ENCODE assay signal across 16 mouse cellular contexts in genomic region chr8:120422236-120422635, GRCm38 (mm10).
DNase-seq lines count a peak whose midpoint lies in the region; ATAC-seq lines count a peak whose summit lies in the region.
"Had no signal": no experiment of that assay in that cellular context is flagged by ENCODE, and none has a peak within 500 bp of the region (broad histone marks: within the 10 kb centered on the region; RNA-seq: fewer than 3 reads in every experiment).

No protein-coding gene starts in this region.

- peaks cover 57% of the 10 kb centered on the region for H3K27me3 ChIP-seq in hindbrain, embryonic 10.5 days (ENCODE audit: insufficient read depth, poor library complexity, severe bottlenecking)
- no peaks in the 10 kb centered on the region for H3K27me3 ChIP-seq in hindbrain, embryonic 14.5 days (ENCODE audit: control insufficient read depth, insufficient read depth, low read length)
- H3K27me3 ChIP-seq in neural tube, embryonic 11.5 days (ENCODE audit: control insufficient read depth, insufficient read depth, low read length), result no peaks in the 10 kb centered on the region
- H3K27me3 ChIP-seq in neural tube, embryonic 15.5 days (replicated peaks), result no peaks in the 10 kb centered on the region
- H3K27me3 ChIP-seq: intestine, embryonic 15.5 days; lung, embryonic 15.5 days had no signal

- 83% methylated on average over 8 of the region's 8 CpGs for WGBS in hindbrain, embryonic 10.5 days
- WGBS in hindbrain, embryonic 14.5 days, result 69% methylated on average over 8 of the region's 8 CpGs
- WGBS in neural tube, embryonic 11.5 days, result 65% methylated on average over 8 of the region's 8 CpGs
- 76% methylated on average over 8 of the region's 8 CpGs for WGBS in neural tube, embryonic 15.5 days

- no peak overlapping the region for H3K9ac ChIP-seq in hindbrain, embryonic 14.5 days
- H3K9ac ChIP-seq in neural tube, embryonic 11.5 days (ENCODE audit: low read length), result no peak overlapping the region
- H3K9ac ChIP-seq in neural tube, embryonic 15.5 days (replicated peaks), result no peak overlapping the region
- H3K9ac ChIP-seq: intestine, embryonic 15.5 days; liver, embryonic 14.5 days; lung, embryonic 15.5 days had no signal

- no peak for ATAC-seq in hindbrain, embryonic 14.5 days (ENCODE audit: low FRiP score)
- no peak for ATAC-seq in neural tube, embryonic 11.5 days (ENCODE audit: insufficient read depth, low FRiP score, low TSS enrichment)
- ATAC-seq in neural tube, embryonic 15.5 days (ENCODE audit: low FRiP score), result no peak
- ATAC-seq: intestine, embryonic 15.5 days had no signal

- no peaks in the 10 kb centered on the region for H3K9me3 ChIP-seq in hindbrain, embryonic 10.5 days
- H3K9me3 ChIP-seq in hindbrain, embryonic 14.5 days (ENCODE audit: control insufficient read depth, low read length), result no peaks in the 10 kb centered on the region
- no peaks in the 10 kb centered on the region for H3K9me3 ChIP-seq in neural tube, embryonic 11.5 days (ENCODE audit: control insufficient read depth, low read length)
- no peaks in the 10 kb centered on the region for H3K9me3 ChIP-seq in neural tube, embryonic 15.5 days (replicated peaks)
- H3K9me3 ChIP-seq: intestine, embryonic 15.5 days; lung, embryonic 15.5 days had no signal

- H3K4me3 ChIP-seq in hindbrain, embryonic 10.5 days, result no peak overlapping the region
- no peak overlapping the region for H3K4me3 ChIP-seq in hindbrain, embryonic 14.5 days (replicated peaks; ENCODE audit: low read length)
- H3K4me3 ChIP-seq in neural tube, embryonic 11.5 days (ENCODE audit: low read depth, low read length), result no peak overlapping the region
- no peak overlapping the region for H3K4me3 ChIP-seq in neural tube, embryonic 15.5 days (replicated peaks)
- H3K4me3 ChIP-seq: erythroblast, embryonic 14.5 days; intestine, embryonic 15.5 days; lung, embryonic 15.5 days had no signal

- peak; percentile 70 to 86 for DNase-seq in adrenal gland, adult (ENCODE audit: inconsistent age in 2 of 2, low spot score in 1 of 2)
- no peak for DNase-seq in adrenal gland, adult 18-20 months (ENCODE audit: low spot score in 2 of 2)
- DNase-seq in hindbrain, embryonic 10.5 days (ENCODE audit: low spot score), result no peak
- DNase-seq in hindbrain, embryonic 14.5 days (ENCODE audit: low spot score), result no peak
- no peak for DNase-seq in neural tube, embryonic 11.5 days (ENCODE audit: low spot score)
- DNase-seq in layer of hippocampus, adult 11-12 months (ENCODE audit: low spot score), result no peak
- no peak for DNase-seq in right cerebral cortex, postnatal 14 days
- DNase-seq: cerebellum, adult 9-10 months; kidney, adult 9 months; kidney, postnatal 36 days; thymus, postnatal 25 days had no signal

- peaks cover 100% of the 10 kb centered on the region for H3K4me1 ChIP-seq in hindbrain, embryonic 10.5 days (replicated peaks)
- peaks cover 65% of the 10 kb centered on the region for H3K4me1 ChIP-seq in hindbrain, embryonic 14.5 days (replicated peaks; ENCODE audit: control insufficient read depth, insufficient read depth, low read length)
- peaks cover 88% of the 10 kb centered on the region for H3K4me1 ChIP-seq in neural tube, embryonic 11.5 days (ENCODE audit: control insufficient read depth, insufficient read depth, low read length)
- H3K4me1 ChIP-seq in neural tube, embryonic 15.5 days, result peaks cover 87% of the 10 kb centered on the region

- peak overlapping the region; percentile 88 for H3K27ac ChIP-seq in hindbrain, embryonic 10.5 days
- no peak overlapping the region for H3K27ac ChIP-seq in hindbrain, embryonic 14.5 days
- peak overlapping the region; percentile 71 for H3K27ac ChIP-seq in neural tube, embryonic 11.5 days (ENCODE audit: low read depth, low read length)
- no peak overlapping the region for H3K27ac ChIP-seq in neural tube, embryonic 15.5 days (replicated peaks)
- H3K27ac ChIP-seq: intestine, embryonic 15.5 days; liver, embryonic 14.5 days; lung, embryonic 15.5 days had no signal

- no peak overlapping the region for H3K4me2 ChIP-seq in hindbrain, embryonic 14.5 days (replicated peaks)
- no peak overlapping the region for H3K4me2 ChIP-seq in neural tube, embryonic 11.5 days (ENCODE audit: low read depth)
- no peak overlapping the region for H3K4me2 ChIP-seq in neural tube, embryonic 15.5 days
- H3K4me2 ChIP-seq: intestine, embryonic 15.5 days; lung, embryonic 15.5 days had no signal

- H3K36me3 ChIP-seq in hindbrain, embryonic 10.5 days, result no peaks in the 10 kb centered on the region
- H3K36me3 ChIP-seq in hindbrain, embryonic 14.5 days (replicated peaks; ENCODE audit: control insufficient read depth, insufficient read depth), result no peaks in the 10 kb centered on the region
- H3K36me3 ChIP-seq in neural tube, embryonic 11.5 days (ENCODE audit: control insufficient read depth, insufficient read depth, low read length), result no peaks in the 10 kb centered on the region
- H3K36me3 ChIP-seq in neural tube, embryonic 15.5 days, result no peaks in the 10 kb centered on the region
- H3K36me3 ChIP-seq: intestine, embryonic 15.5 days; lung, embryonic 15.5 days had no signal

Comparison
In these comparisons a context has a peak if more than half of its experiments do, and no peak if none do; other contexts are left out.
1. DNase-seq: peak in adrenal gland, adult (2 of 2); none in adrenal gland, adult 18-20 months (0 of 2), hindbrain, embryonic 10.5 days (single experiment), hindbrain, embryonic 14.5 days (single experiment), neural tube, embryonic 11.5 days (single experiment), layer of hippocampus, adult 11-12 months (single experiment) and right cerebral cortex, postnatal 14 days (single experiment).
2. H3K27ac ChIP-seq: peak in hindbrain, embryonic 10.5 days (single experiment) and neural tube, embryonic 11.5 days (single experiment); none in hindbrain, embryonic 14.5 days (single experiment) and neural tube, embryonic 15.5 days (single experiment).